Mouse (Mus musculus): ENCODE measurements around the gene Eefsec. TPM values are rescaled to one million over a fixed set of nuclear protein-coding genes. Genes with fewer than 3 reads are reported as not detected.

The Eefsec gene
- polyA plus RNA-seq, 1 experiment, result 15.8 TPM

DNA sequence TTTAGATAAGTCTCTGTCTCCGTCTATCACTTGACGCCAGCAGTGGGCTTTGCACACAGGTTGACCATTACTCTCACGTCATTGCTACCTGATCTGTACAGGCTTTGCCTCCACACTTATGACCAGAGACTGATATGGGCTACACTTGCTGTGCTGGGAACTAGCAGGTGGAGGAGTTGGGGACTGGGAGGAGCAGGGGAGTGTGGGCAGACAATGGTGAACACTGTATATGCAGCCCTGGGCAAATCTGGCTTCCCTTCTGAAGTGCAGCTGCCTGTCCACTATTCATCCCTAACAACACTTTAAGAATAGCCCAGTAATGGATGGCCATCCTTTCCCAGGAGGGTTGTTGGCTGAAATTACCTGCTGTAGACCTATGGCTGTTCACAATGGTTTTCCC lies 103.4 kb downstream of the Eefsec start:
- H3K27me3 ChIP-seq (ENCODE audit: control insufficient read depth, insufficient read depth, low read length), result no peaks in the 10 kb centered on the region
- 91% methylated on average over 3 of the region's 3 CpGs for WGBS
- no peak for TF ChIP-seq POLR2A (IDR thresholded peaks at IDR 0.05; ENCODE audit: low read depth, low read length)
- no peak for TF ChIP-seq CTCF (IDR thresholded peaks at IDR 0.05; ENCODE audit: extremely low read depth, insufficient read length, insufficient replicate concordance, low read depth, low read length)
- no peak overlapping the region for H3K27ac ChIP-seq (ENCODE audit: insufficient read depth, low read depth, low read length)
- no peaks in the 10 kb centered on the region for H3K36me3 ChIP-seq (ENCODE audit: control insufficient read depth, insufficient read depth, low read length)
- no peaks in the 10 kb centered on the region for H3K4me1 ChIP-seq (ENCODE audit: control insufficient read depth, insufficient read depth, insufficient read length, low read length)
- no peak overlapping the region for H3K4me3 ChIP-seq (ENCODE audit: low read depth, low read length)

DNA sequence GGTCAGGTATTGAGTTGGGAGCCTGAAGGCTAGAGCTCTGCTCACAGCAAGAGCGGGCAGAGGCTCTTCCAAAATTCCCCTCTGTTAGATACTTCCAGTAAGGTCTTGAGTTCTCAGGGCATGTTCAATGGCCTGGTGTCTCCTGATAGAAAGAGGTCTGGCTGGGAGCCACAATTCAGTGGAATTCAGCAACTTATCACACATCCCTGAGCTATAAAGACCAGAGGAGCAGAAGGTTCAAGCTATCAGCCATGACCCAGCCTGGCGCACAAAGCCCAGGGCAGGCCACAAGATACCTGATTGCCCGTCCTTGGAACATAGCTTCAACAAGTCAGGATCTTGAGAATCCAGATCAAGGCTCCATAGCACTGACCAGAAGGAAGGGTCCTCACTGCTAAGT lies 105.2 kb downstream of the Eefsec start:
- Histone ChIP-seq H3K4me1 (ENCODE audit: control insufficient read depth, insufficient read depth, insufficient read length, low read length) (no peaks in the 10 kb centered on the region), H3K27me3 (ENCODE audit: control insufficient read depth, insufficient read depth, low read length) (no peaks in the 10 kb centered on the region), H3K4me3 (ENCODE audit: low read depth, low read length) (no peak overlapping the region), H3K36me3 (ENCODE audit: control insufficient read depth, insufficient read depth, low read length) (no peaks in the 10 kb centered on the region), H3K27ac (ENCODE audit: insufficient read depth, low read depth, low read length) (no peak overlapping the region)
- WGBS, result 85% methylated on average over 3 of the region's 3 CpGs
- TF ChIP-seq CTCF (IDR thresholded peaks at IDR 0.05; ENCODE audit: extremely low read depth, insufficient read length, insufficient replicate concordance, low read depth, low read length) (no peak), POLR2A (IDR thresholded peaks at IDR 0.05; ENCODE audit: low read depth, low read length) (no peak)

DNA sequence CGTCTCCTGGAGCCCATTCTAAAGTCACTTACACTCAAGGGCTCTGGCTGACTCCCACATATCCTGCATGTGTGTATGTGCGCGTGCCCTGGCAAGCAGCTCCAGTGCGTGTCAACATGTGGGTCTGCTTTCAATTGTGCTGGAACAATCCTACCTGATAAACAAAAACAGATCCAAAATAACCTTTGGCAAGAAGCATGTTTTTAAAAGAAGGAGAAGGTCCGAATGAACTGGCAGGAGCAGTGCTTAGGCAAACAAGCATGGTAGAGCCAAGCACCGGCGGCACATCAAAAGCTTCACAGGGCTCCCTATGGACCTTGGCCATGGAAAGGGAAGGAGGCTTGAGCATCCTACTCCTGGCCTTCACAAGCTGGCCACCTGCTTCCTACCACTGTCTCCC lies 105.6 kb downstream of the Eefsec start:
- no peak for TF ChIP-seq POLR2A (IDR thresholded peaks at IDR 0.05; ENCODE audit: low read depth, low read length)
- no peak for TF ChIP-seq CTCF (IDR thresholded peaks at IDR 0.05; ENCODE audit: extremely low read depth, insufficient read length, insufficient replicate concordance, low read depth, low read length)
- WGBS, result 88% methylated on average over 7 of the region's 7 CpGs
- H3K27me3 ChIP-seq (ENCODE audit: control insufficient read depth, insufficient read depth, low read length), result no peaks in the 10 kb centered on the region
- no peak overlapping the region for H3K27ac ChIP-seq (ENCODE audit: insufficient read depth, low read depth, low read length)
- H3K36me3 ChIP-seq (ENCODE audit: control insufficient read depth, insufficient read depth, low read length), result no peaks in the 10 kb centered on the region
- H3K4me1 ChIP-seq (ENCODE audit: control insufficient read depth, insufficient read depth, insufficient read length, low read length), result no peaks in the 10 kb centered on the region
- no peak overlapping the region for H3K4me3 ChIP-seq (ENCODE audit: low read depth, low read length)

DNA sequence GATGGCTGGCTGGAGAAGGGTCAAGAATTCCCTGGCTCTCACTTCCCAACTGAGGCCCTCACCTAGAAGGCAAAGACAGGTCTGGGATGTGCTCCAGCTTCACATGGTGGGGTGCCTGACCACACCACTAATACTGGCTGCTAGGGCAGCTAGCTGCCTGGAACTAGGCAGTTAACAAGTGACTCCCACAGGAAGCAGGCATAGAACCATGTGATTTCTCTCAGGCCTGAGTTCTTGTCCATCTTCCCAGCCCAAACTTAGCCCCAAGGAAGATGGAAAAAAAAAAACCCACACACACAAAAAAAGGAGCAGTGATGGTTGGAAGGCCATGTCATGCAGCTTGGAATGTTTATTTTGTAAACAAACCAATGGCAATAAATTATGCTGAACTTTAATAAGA lies 117.0 kb downstream of the Eefsec start:
- H3K36me3 ChIP-seq (ENCODE audit: control insufficient read depth, insufficient read depth, low read length), result no peaks in the 10 kb centered on the region
- no peaks in the 10 kb centered on the region for H3K27me3 ChIP-seq (ENCODE audit: control insufficient read depth, insufficient read depth, low read length)
- TF ChIP-seq POLR2A (IDR thresholded peaks at IDR 0.05; ENCODE audit: low read depth, low read length) (no peak), CTCF (IDR thresholded peaks at IDR 0.05; ENCODE audit: extremely low read depth, insufficient read length, insufficient replicate concordance, low read depth, low read length) (no peak)
- H3K4me1 ChIP-seq (ENCODE audit: control insufficient read depth, insufficient read depth, insufficient read length, low read length), result no peaks in the 10 kb centered on the region
- no peak overlapping the region for H3K27ac ChIP-seq (ENCODE audit: insufficient read depth, low read depth, low read length)
- no peak overlapping the region for H3K4me3 ChIP-seq (ENCODE audit: low read depth, low read length)

DNA sequence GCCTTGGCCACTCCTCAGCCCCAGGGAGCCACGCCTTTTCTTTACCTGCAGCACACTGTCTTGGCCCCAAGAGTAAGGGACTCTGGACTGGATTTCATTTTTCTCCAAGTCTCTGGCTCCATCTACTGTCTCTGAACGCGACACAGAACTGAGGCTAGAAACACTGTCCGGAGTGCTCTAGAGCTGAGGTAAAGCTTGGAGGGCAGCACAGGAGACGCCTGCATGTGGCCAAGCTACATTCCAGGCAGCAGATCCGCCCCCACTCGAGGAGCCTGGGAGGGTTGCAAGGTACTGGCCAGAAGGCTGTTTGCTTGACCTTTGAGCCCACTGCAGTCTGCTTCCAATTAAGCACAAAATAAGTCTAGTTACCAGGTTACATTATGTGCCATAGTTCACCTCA lies 124.5 kb downstream of the Eefsec start:
- WGBS, result 28% methylated on average over 7 of the region's 7 CpGs
- TF ChIP-seq CTCF (IDR thresholded peaks at IDR 0.05; ENCODE audit: extremely low read depth, insufficient read length, insufficient replicate concordance, low read depth, low read length), result peak; percentile 56; the same call in 1 of the 2 replicates
- TF ChIP-seq POLR2A (IDR thresholded peaks at IDR 0.05; ENCODE audit: low read depth, low read length), result no peak
- Histone ChIP-seq H3K36me3 (ENCODE audit: control insufficient read depth, insufficient read depth, low read length) (no peaks in the 10 kb centered on the region), H3K4me3 (ENCODE audit: low read depth, low read length) (no peak overlapping the region), H3K27me3 (ENCODE audit: control insufficient read depth, insufficient read depth, low read length) (no peaks in the 10 kb centered on the region), H3K4me1 (ENCODE audit: control insufficient read depth, insufficient read depth, insufficient read length, low read length) (peaks cover 5% of the 10 kb centered on the region; the same call in 1 of the 2 replicates), H3K27ac (ENCODE audit: insufficient read depth, low read depth, low read length) (no peak overlapping the region)

DNA sequence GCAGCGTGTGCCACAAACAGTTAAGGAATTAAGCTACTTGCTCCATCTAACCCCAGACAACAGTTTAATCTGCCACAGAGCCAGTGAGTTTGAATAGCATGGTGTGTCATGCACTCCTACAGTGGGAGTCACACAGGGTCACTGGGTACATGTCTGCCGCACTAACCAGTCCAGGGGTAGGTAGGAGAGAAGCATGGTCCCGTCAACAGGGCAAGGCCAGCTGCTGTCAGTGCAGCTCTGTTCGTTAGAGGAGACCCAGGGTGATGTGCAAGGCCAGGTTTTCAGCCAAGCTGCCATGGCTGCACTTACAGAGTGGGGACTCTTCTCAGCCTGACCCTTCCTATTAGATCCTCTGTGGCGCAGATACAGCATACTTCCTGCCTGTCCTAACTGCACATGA lies 125.1 kb downstream of the Eefsec start:
- no peak overlapping the region for H3K4me3 ChIP-seq (ENCODE audit: low read depth, low read length)
- no peaks in the 10 kb centered on the region for H3K36me3 ChIP-seq (ENCODE audit: control insufficient read depth, insufficient read depth, low read length)
- H3K4me1 ChIP-seq (ENCODE audit: control insufficient read depth, insufficient read depth, insufficient read length, low read length), result peaks cover 5% of the 10 kb centered on the region; the same call in 1 of the 2 replicates
- H3K27me3 ChIP-seq (ENCODE audit: control insufficient read depth, insufficient read depth, low read length), result no peaks in the 10 kb centered on the region
- TF ChIP-seq POLR2A (IDR thresholded peaks at IDR 0.05; ENCODE audit: low read depth, low read length) (no peak), CTCF (IDR thresholded peaks at IDR 0.05; ENCODE audit: extremely low read depth, insufficient read length, insufficient replicate concordance, low read depth, low read length) (no peak)
- 66% methylated on average over 5 of the region's 5 CpGs for WGBS
- no peak overlapping the region for H3K27ac ChIP-seq (ENCODE audit: insufficient read depth, low read depth, low read length)

DNA sequence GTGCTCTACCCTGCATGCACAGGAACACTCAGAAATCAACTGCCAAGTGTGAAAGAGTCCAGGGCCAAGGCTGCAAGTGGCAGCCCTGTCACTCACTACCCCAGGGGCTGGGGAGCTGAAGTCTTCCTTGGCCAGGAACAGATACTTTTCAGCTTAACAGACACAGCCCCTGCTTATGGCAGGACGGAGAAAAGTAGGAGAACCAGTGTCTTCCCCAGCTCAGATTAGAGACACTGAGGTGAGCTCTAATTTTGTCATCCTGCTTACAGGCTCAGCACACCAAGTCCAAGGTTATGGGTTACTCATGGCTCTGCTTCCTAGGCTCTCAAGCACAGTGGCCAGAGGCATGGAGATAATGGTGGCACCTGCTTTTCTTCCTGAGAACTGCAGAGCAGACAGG lies 126.6 kb downstream of the Eefsec start:
- no peak for TF ChIP-seq POLR2A (IDR thresholded peaks at IDR 0.05; ENCODE audit: low read depth, low read length)
- TF ChIP-seq CTCF (IDR thresholded peaks at IDR 0.05; ENCODE audit: extremely low read depth, insufficient read length, insufficient replicate concordance, low read depth, low read length), result no peak
- H3K4me3 ChIP-seq (ENCODE audit: low read depth, low read length), result no peak overlapping the region
- H3K27me3 ChIP-seq (ENCODE audit: control insufficient read depth, insufficient read depth, low read length), result no peaks in the 10 kb centered on the region
- H3K27ac ChIP-seq (ENCODE audit: insufficient read depth, low read depth, low read length), result no peak overlapping the region
- peaks cover 5% of the 10 kb centered on the region; the same call in 1 of the 2 replicates for H3K4me1 ChIP-seq (ENCODE audit: control insufficient read depth, insufficient read depth, insufficient read length, low read length)
- WGBS, result 93% methylated on average over 1 of the region's 1 CpGs
- H3K36me3 ChIP-seq (ENCODE audit: control insufficient read depth, insufficient read depth, low read length), result no peaks in the 10 kb centered on the region

DNA sequence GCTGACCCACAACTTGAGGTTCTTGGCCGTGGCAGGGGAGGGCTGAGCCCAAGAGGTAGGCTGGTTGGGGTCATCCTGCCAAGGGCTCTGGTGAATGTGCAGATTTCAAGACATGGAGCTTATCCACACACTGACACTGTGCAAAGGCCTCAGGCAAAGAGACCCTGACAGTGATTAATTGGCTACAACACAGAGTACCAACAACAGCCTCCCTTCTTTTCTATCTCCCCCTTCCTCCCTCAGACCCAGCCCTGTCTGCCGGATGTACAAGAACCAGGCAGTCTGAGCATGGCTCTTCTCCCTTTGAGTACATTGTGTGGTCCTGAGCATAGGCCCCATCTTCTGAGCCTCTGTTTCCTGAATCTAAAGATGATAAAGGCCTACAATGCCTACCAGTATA lies 131.0 kb downstream of the Eefsec start:
- no peak overlapping the region for H3K27ac ChIP-seq (ENCODE audit: insufficient read depth, low read depth, low read length)
- H3K4me1 ChIP-seq (ENCODE audit: control insufficient read depth, insufficient read depth, insufficient read length, low read length), result no peaks in the 10 kb centered on the region
- no peaks in the 10 kb centered on the region for H3K27me3 ChIP-seq (ENCODE audit: control insufficient read depth, insufficient read depth, low read length)
- H3K4me3 ChIP-seq (ENCODE audit: low read depth, low read length), result no peak overlapping the region
- 89% methylated on average over 2 of the region's 2 CpGs for WGBS
- no peak for TF ChIP-seq CTCF (IDR thresholded peaks at IDR 0.05; ENCODE audit: extremely low read depth, insufficient read length, insufficient replicate concordance, low read depth, low read length)
- TF ChIP-seq POLR2A (IDR thresholded peaks at IDR 0.05; ENCODE audit: low read depth, low read length), result no peak
- peaks cover 2% of the 10 kb centered on the region; the same call in 1 of the 2 replicates for H3K36me3 ChIP-seq (ENCODE audit: control insufficient read depth, insufficient read depth, low read length)

Data from small intestine, adult 2 months (tissue).